Mouse (Mus musculus) liver, adult 2 months (tissue): Measurements from ENCODE around the gene Spin1. TPM values are rescaled to one million over a fixed set of nuclear protein-coding genes. Genes with fewer than 3 reads are reported as not detected.

Source experiments
- DNase-seq: peaks from one replicate; pipeline ENCODE4 v3.0.0-alpha.2; 2011; ENCODE audit warnings: low read depth, low spot score; ENCODE audit errors: extremely low read depth
- H3K27ac ChIP-seq: fragments of 200-500 bp; replicated peaks from 2 replicates; pipeline ENCODE4 v1.5.1; 2012; ENCODE audit warnings: low read depth, mild to moderate bottlenecking, control low read depth, inconsistent platforms, low read length; ENCODE audit not compliant: insufficient read depth
- H3K27me3 ChIP-seq: fragments of 200-500 bp; 2 replicates; pipeline ENCODE4 v1.6.1; 2012; ENCODE audit warnings: mild to moderate bottlenecking, moderate library complexity, low read length, inconsistent platforms; ENCODE audit not compliant: control insufficient read depth, insufficient read depth
- H3K36me3 ChIP-seq: fragments of 200-500 bp; 2 replicates; pipeline ENCODE4 v1.6.1; 2012; ENCODE audit warnings: low read length, inconsistent platforms; ENCODE audit not compliant: control insufficient read depth, insufficient read depth
- H3K4me1 ChIP-seq: fragments of 200-500 bp; 2 replicates; pipeline ENCODE4 v1.6.1; 2011; ENCODE audit warnings: low read length; ENCODE audit not compliant: control insufficient read depth, insufficient read depth
- H3K4me3 ChIP-seq: fragments of 200-500 bp; 2 replicates; pipeline ENCODE4 v1.5.1; 2011; ENCODE audit warnings: low read depth, mild to moderate bottlenecking, control low read depth, low read length, moderate library complexity; ENCODE audit not compliant: insufficient read depth
- H3K79me2 ChIP-seq: fragments of 200-500 bp; 2 replicates; pipeline ENCODE4 v1.6.1; 2012; ENCODE audit warnings: inconsistent platforms, mild to moderate bottlenecking, low read length, moderate library complexity; ENCODE audit not compliant: control insufficient read depth, insufficient read depth
- H3K9ac ChIP-seq: fragments of 200-500 bp; 2 replicates; pipeline ENCODE4 v1.6.1; 2012; ENCODE audit warnings: low read depth, mild to moderate bottlenecking, control low read depth, inconsistent platforms, low read length
- CTCF ChIP-seq: fragments of 200-500 bp; IDR thresholded peaks from 2 replicates; pipeline ENCODE4 v1.5.1; 2011; ENCODE audit warnings: low read depth, low read length, control low read depth
- POLR2A ChIP-seq: fragments of 200-500 bp; IDR thresholded peaks from 2 replicates; pipeline ENCODE4 v1.6.1; 2011; ENCODE audit warnings: low read length, control low read depth; ENCODE audit not compliant: insufficient read depth; ENCODE audit errors: extremely low read depth
- WGBS: fragments of 180-500 bp; shearing (Covaris S2); methylation state at CpG from one replicate; pipeline ENCODE4 v1.1.7; 2018; 5-methylcytosine and 5-hydroxymethylcytosine counted together
- polyA plus RNA-seq: library from polyadenylated mRNA; depleted of rRNA; stranded (reverse); fragments of >200 nt; gene quantifications from 2 replicates; pipeline ENCODE4 v1.2.3, GENCODE M21; 2012; rRNA removed
- total RNA-seq: library from RNA; depleted of rRNA; stranded (reverse); fragments of >200 nt; gene quantifications from 2 replicates; pipeline ENCODE4 v1.2.3, GENCODE M21; 2014; rRNA removed

The Spin1 gene
- total RNA-seq = 39.5 and 52.2 TPM in 2 replicates
- polyA plus RNA-seq = 17.1 and 19.5 TPM in 2 replicates

DNA sequence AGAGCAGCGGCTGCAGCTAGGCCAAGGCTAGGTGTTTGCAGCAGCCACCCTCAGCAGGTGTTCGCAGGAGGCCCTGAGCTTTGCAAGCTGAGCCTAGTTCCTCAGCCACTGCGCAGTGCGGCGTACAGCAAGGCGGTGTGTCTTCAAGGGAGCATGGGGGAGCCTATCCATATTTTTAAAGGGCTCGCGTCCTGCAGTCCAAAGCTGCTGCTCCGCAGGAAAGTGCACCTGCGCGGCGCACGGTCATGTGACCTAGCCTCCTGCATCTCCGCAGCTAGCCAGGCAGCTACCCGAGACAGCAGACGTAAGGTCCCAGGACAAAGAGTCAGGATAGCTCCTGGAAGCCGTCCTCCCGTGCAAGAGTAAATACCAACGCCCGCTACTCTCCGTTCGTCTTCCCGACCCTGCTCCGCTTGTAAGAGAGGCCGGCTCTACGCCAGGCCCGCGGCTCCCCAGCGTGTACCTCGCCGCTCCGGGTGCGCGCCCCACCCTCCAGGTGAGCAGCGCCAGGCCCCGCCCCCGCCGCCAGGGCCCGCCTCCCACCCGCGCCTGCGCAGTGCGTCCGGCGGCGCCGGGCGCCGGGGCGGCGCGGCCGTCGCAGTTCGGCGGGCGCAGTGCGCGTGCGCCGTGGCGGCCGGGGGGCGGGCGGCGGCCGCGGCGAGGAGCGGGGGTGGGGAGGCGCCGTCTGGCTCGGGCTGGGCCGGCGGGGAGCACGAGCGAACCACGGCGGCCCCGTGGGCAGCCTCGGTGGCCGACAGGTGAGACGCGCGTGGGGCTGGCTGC lies at the start of gene Spin1:
Gene Spin1 (plus strand): TSS at position 648 of the 783 bp plus-strand sequence.
- Histone ChIP-seq H3K9ac (peak within 1 kb of the TSS; percentile 99), H3K79me2 (peaks cover 23% of the 10 kb centered on the region), H3K27me3 (no peaks in the 10 kb centered on the region), H3K27ac (peak within 1 kb of the TSS; percentile 95), H3K36me3 (no peaks in the 10 kb centered on the region), H3K4me1 (peaks cover 16% of the 10 kb centered on the region), H3K4me3 (peak within 1 kb of the TSS; percentile 94)
- peak; percentile 74 for DNase-seq
- WGBS = 1% methylated on average over 79 of the region's 85 CpGs
- 0 out of 2 replicates have a peak, but pooled peaks have one; percentile 16 for TF ChIP-seq POLR2A
- no peak for TF ChIP-seq CTCF

DNA sequence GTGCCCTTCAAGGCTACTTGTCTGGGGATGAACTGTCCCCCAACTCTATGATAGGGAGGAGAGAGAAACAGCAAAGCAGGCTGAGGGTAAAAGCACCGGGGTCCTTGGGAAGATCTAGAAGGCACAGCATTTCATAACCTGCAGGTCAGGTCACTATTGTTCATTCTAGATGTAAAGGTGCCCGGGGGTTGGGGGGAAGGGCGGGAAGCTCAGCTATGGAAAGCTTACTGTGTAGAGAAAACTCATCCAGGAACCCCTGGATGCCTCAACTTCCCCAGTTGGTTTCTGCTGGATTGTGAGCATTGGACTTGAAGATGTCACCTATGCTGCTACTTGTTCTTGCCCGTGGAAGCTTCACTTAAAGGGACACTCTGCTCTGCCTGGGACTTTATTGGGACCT lies 49.7 kb upstream of the Spin1 start:
- Histone ChIP-seq H3K27ac (no peak overlapping the region), H3K4me1 (no peaks in the 10 kb centered on the region), H3K4me3 (no peak overlapping the region), H3K36me3 (no peaks in the 10 kb centered on the region), H3K27me3 (no peaks in the 10 kb centered on the region), H3K9ac (no peak overlapping the region), H3K79me2 (no peaks in the 10 kb centered on the region)
- TF ChIP-seq POLR2A (no peak), CTCF (no peak)
- 76% methylated on average over 4 of the region's 4 CpGs for WGBS
- DNase-seq = no peak

DNA sequence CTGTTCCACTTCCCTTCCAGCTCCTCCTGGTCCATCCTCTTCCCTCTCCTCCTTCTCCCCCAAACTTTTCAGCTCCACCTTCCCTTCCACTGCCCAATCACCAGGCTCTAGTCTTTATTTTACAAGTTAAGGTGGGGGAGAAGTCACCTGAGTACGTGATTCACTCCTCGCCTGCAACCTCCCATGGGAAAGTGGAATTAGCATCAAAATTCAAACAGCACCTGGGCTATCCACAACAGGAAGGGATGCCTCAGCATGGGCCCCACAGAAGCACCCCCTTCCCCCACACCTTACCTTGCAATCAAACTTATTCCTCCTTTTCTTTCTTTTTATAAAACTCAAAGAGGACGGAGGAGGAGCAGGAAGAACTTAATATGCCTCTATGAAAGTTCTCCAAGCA lies 48.3 kb upstream of the Spin1 start:
- no peaks in the 10 kb centered on the region for H3K79me2 ChIP-seq
- TF ChIP-seq POLR2A (no peak), CTCF (no peak)
- H3K27me3 ChIP-seq = no peaks in the 10 kb centered on the region
- H3K4me1 ChIP-seq = no peaks in the 10 kb centered on the region
- H3K9ac ChIP-seq = no peak overlapping the region
- no peak overlapping the region for H3K27ac ChIP-seq
- no peaks in the 10 kb centered on the region for H3K36me3 ChIP-seq
- no peak overlapping the region for H3K4me3 ChIP-seq
- no peak for DNase-seq
- 90% methylated on average over 3 of the region's 3 CpGs for WGBS

DNA sequence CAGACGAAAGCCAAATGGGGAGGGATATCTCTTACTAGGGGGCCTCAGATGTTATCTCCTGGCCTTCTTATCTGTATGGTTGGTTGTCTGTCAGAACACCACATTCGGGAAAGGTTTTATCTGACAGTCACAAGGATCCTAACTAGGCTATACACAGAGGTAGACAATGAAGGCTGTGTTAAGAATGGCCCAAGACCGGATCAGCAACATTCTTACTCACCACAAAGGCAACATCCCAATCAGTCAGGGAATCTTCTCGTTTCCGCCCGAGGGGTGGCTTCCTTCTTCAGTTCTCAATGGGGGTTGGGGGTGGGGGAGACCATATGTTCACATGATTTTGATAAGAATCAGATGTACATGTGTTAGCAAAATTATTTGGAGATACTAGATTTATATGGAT lies 37.7 kb upstream of the Spin1 start:
- no peaks in the 10 kb centered on the region for H3K79me2 ChIP-seq
- no peaks in the 10 kb centered on the region for H3K27me3 ChIP-seq
- WGBS = 63% methylated on average over 6 of the region's 6 CpGs
- H3K4me1 ChIP-seq = no peaks in the 10 kb centered on the region
- no peak for DNase-seq
- no peaks in the 10 kb centered on the region for H3K36me3 ChIP-seq
- TF ChIP-seq CTCF (no peak), POLR2A (no peak)
- no peak overlapping the region for H3K9ac ChIP-seq
- H3K4me3 ChIP-seq = no peak overlapping the region
- H3K27ac ChIP-seq = no peak overlapping the region

DNA sequence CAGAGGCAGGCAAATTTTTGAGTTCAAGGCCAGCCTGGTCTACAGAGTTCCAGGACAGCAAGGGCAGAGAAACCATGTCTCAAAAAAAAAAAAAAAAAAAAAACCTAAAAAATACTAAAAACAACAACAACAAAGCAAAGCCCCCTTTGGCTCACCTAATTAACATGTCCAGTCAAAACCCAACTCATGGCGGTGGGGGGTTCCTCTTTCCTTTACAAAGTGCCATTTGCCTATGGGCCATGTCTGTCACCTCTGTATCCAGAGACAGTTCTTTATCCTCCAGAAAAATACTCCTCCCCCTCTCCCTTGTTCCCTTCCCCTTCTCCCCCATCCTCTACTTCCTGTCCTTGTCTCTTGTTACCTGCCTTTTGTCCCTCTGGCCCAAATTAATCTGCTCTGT lies 37.0 kb upstream of the Spin1 start:
- no peaks in the 10 kb centered on the region for H3K79me2 ChIP-seq
- WGBS = 100% methylated on average over 1 of the region's 1 CpGs
- no peak for TF ChIP-seq POLR2A
- no peak for TF ChIP-seq CTCF
- H3K36me3 ChIP-seq = no peaks in the 10 kb centered on the region
- no peaks in the 10 kb centered on the region for H3K27me3 ChIP-seq
- H3K4me1 ChIP-seq = no peaks in the 10 kb centered on the region
- H3K4me3 ChIP-seq = no peak overlapping the region
- no peak overlapping the region for H3K9ac ChIP-seq
- H3K27ac ChIP-seq = no peak overlapping the region
- DNase-seq = no peak

DNA sequence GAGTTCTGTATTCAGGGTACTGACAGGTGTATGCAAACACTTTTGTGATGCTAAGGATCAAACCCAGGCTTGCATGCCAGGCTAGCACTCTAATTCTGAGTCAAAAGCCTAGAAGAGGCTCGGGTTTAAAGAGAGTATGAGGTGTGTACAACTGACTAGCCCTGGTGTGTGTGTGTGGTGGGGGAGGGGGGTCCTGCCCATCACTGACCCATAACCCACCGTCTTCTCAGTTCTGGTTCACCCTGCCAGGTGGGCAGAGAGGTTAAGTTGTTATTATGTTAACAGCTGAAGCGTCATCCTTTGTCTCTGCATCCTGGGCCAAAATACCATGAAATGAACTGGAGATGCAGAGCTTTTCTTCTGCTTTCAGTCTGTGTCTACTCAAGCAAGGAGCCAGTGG lies 36.3 kb upstream of the Spin1 start:
- Histone ChIP-seq H3K27ac (no peak overlapping the region), H3K9ac (no peak overlapping the region), H3K4me1 (no peaks in the 10 kb centered on the region), H3K36me3 (no peaks in the 10 kb centered on the region), H3K27me3 (no peaks in the 10 kb centered on the region), H3K79me2 (no peaks in the 10 kb centered on the region), H3K4me3 (no peak overlapping the region)
- WGBS = 89% methylated on average over 3 of the region's 3 CpGs
- DNase-seq = no peak
- no peak for TF ChIP-seq POLR2A
- TF ChIP-seq CTCF = no peak
